Mouse (Mus musculus): ENCODE results near the gene Rnls.

- TF ChIP-seq CTCF (conservative IDR thresholded peaks at IDR 0.05; ENCODE audit: insufficient read depth, insufficient read length, low read depth, low read length) = no peak
- TF ChIP-seq POLR2A (IDR thresholded peaks at IDR 0.05; ENCODE audit: low read depth, low read length) = no peak
These were observed 224.4 kb downstream of the Rnls start for GRCm38 (mm10) chr19:33167528-33168264.

Data from kidney, adult 2 months (tissue).